ENCODE assay signal across 24 mouse cellular contexts in the genomic region with DNA sequence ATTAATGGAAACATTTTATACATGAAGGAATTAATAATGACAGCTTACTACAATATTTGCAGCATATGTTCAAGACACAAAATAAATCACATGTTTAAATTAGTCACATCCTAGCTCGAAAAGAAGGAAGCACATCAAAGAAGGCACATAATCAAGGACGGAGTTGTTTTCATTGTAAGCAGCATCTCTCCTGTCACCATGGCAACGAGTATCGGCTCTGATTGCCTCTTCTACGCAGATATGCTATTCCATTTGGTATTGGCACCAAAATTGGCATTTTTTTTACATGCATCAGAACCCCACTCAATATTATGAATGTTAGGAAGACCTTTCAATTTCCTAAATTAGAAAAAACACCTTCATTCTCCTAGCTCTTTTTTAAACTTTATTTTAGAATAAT. TPM values are rescaled to one million over a fixed set of nuclear protein-coding genes. Genes with fewer than 3 reads are reported as not detected.
DNase-seq lines count a peak whose midpoint lies in the region; ATAC-seq lines count a peak whose summit lies in the region.
"Had no signal": no experiment of that assay in that cellular context is flagged by ENCODE, and none has a peak within 500 bp of the region (broad histone marks: within the 10 kb centered on the region; RNA-seq: fewer than 3 reads in every experiment).

No protein-coding gene starts in this region.

- H3K27ac ChIP-seq in hindbrain, embryonic 11.5 days (ENCODE audit: low read depth, low read length), result no peak overlapping the region
- H3K27ac ChIP-seq in hindbrain, embryonic 13.5 days, result no peak overlapping the region
- H3K27ac ChIP-seq in midbrain, embryonic 15.5 days, result no peak overlapping the region
- no peak overlapping the region for H3K27ac ChIP-seq in midbrain, embryonic 10.5 days (replicated peaks)
- H3K27ac ChIP-seq: heart, adult 2 months; heart, embryonic 15.5 days; left cerebral cortex, adult 2 months; limb, embryonic 10.5 days had no signal

- WGBS in hindbrain, embryonic 11.5 days, result 53% methylated on average over 5 of the region's 5 CpGs
- WGBS in hindbrain, embryonic 13.5 days, result 39% methylated on average over 5 of the region's 5 CpGs
- 28% methylated on average over 5 of the region's 5 CpGs for WGBS in midbrain, embryonic 15.5 days
- WGBS in midbrain, embryonic 10.5 days, result 57% methylated on average over 5 of the region's 5 CpGs

- no peaks in the 10 kb centered on the region for H3K27me3 ChIP-seq in hindbrain, embryonic 11.5 days (ENCODE audit: control insufficient read depth, insufficient read depth, low read length)
- no peaks in the 10 kb centered on the region for H3K27me3 ChIP-seq in hindbrain, embryonic 13.5 days
- H3K27me3 ChIP-seq in midbrain, embryonic 15.5 days (replicated peaks), result no peaks in the 10 kb centered on the region
- H3K27me3 ChIP-seq in midbrain, embryonic 10.5 days (ENCODE audit: low read depth, poor library complexity, severe bottlenecking), result no peaks in the 10 kb centered on the region
- H3K27me3 ChIP-seq: heart, embryonic 15.5 days had no signal

- H3K36me3 ChIP-seq in hindbrain, embryonic 11.5 days (ENCODE audit: control insufficient read depth, insufficient read depth, low read length), result no peaks in the 10 kb centered on the region
- no peaks in the 10 kb centered on the region for H3K36me3 ChIP-seq in hindbrain, embryonic 13.5 days
- H3K36me3 ChIP-seq in midbrain, embryonic 15.5 days (replicated peaks), result no peaks in the 10 kb centered on the region
- no peaks in the 10 kb centered on the region for H3K36me3 ChIP-seq in midbrain, embryonic 10.5 days
- H3K36me3 ChIP-seq: heart, embryonic 15.5 days; limb, embryonic 10.5 days had no signal

- H3K4me2 ChIP-seq in hindbrain, embryonic 11.5 days (replicated peaks; ENCODE audit: low read depth, low read length), result no peak overlapping the region
- no peak overlapping the region for H3K4me2 ChIP-seq in hindbrain, embryonic 13.5 days
- H3K4me2 ChIP-seq in midbrain, embryonic 15.5 days, result no peak overlapping the region
- H3K4me2 ChIP-seq: heart, embryonic 15.5 days had no signal

- no peaks in the 10 kb centered on the region for H3K4me1 ChIP-seq in hindbrain, embryonic 11.5 days (replicated peaks; ENCODE audit: control insufficient read depth, insufficient read depth, low read length)
- H3K4me1 ChIP-seq in hindbrain, embryonic 13.5 days (replicated peaks), result no peaks in the 10 kb centered on the region
- no peaks in the 10 kb centered on the region for H3K4me1 ChIP-seq in midbrain, embryonic 15.5 days
- no peaks in the 10 kb centered on the region for H3K4me1 ChIP-seq in midbrain, embryonic 10.5 days
- H3K4me1 ChIP-seq: heart, embryonic 15.5 days; limb, embryonic 10.5 days had no signal

- H3K4me3 ChIP-seq in hindbrain, embryonic 11.5 days (ENCODE audit: low read depth, low read length), result no peak overlapping the region
- H3K4me3 ChIP-seq in hindbrain, embryonic 13.5 days, result no peak overlapping the region
- H3K4me3 ChIP-seq in midbrain, embryonic 15.5 days, result no peak overlapping the region
- no peak overlapping the region for H3K4me3 ChIP-seq in midbrain, embryonic 10.5 days
- H3K4me3 ChIP-seq: erythroblast, embryonic 14.5 days; heart, adult 2 months; heart, embryonic 15.5 days; left cerebral cortex, adult 2 months; limb, embryonic 10.5 days; myocyte had no signal

- H3K9me3 ChIP-seq in hindbrain, embryonic 11.5 days (ENCODE audit: control insufficient read depth, low read length), result no peaks in the 10 kb centered on the region
- no peaks in the 10 kb centered on the region for H3K9me3 ChIP-seq in hindbrain, embryonic 13.5 days
- no peaks in the 10 kb centered on the region for H3K9me3 ChIP-seq in midbrain, embryonic 15.5 days
- H3K9me3 ChIP-seq in midbrain, embryonic 10.5 days (replicated peaks), result no peaks in the 10 kb centered on the region
- H3K9me3 ChIP-seq: heart, embryonic 15.5 days; limb, embryonic 10.5 days had no signal

- ATAC-seq in hindbrain, embryonic 11.5 days (ENCODE audit: low FRiP score), result no peak
- ATAC-seq in hindbrain, embryonic 13.5 days (ENCODE audit: low FRiP score), result no peak
- ATAC-seq in midbrain, embryonic 15.5 days (replicated peaks), result 0 out of 2 replicates have a peak, but pooled peaks have one; percentile 58
- ATAC-seq: liver, postnatal 0 days had no signal

- peak; percentile 4 for DNase-seq in hindbrain, embryonic 11.5 days (ENCODE audit: low spot score)
- no peak for DNase-seq in midbrain, embryonic 10.5 days (ENCODE audit: low spot score)
- peak; percentile 8 for DNase-seq in embryo, embryonic 11 days
- DNase-seq in layer of hippocampus, adult 9-11 months, result peak; percentile 64
- no peak for DNase-seq in retina, postnatal 1 day
- no peak for DNase-seq in lung, postnatal 4 days
- DNase-seq: cerebellum, adult 9-10 months; gastrocnemius, postnatal 25 days; heart, adult 2 months; heart, postnatal 4 days; kidney, adult 9 months; kidney, postnatal 25 days; liver, postnatal 0 days; lung, postnatal 14 days; right cerebral cortex, postnatal 25 days; thymus, adult 18-20 months; thymus, postnatal 4 days had no signal

- H3K9ac ChIP-seq in hindbrain, embryonic 11.5 days (ENCODE audit: low read depth, low read length), result no peak overlapping the region
- H3K9ac ChIP-seq in hindbrain, embryonic 13.5 days, result no peak overlapping the region
- no peak overlapping the region for H3K9ac ChIP-seq in midbrain, embryonic 15.5 days
- H3K9ac ChIP-seq: heart, embryonic 15.5 days; liver, postnatal 0 days had no signal

RNA-seq across cellular contexts. Expression of a gene that starts 59.5 kb away (rescaled TPM):
- 9.0 and 10.9 TPM in 2 replicates for polyA plus RNA-seq in hindbrain, embryonic 11.5 days (2014; fragmentation: Nextera tagmentation; extraction: Ambion mirVana)
- polyA plus RNA-seq in hindbrain, embryonic 13.5 days (2015; fragmentation: Nextera tagmentation; extraction: Ambion mirVana), result 7.5 and 7.8 TPM in 2 replicates
- polyA plus RNA-seq in midbrain, embryonic 15.5 days (2015; fragmentation: Nextera tagmentation; extraction: Ambion mirVana), result 8.9 and 9.2 TPM in 2 replicates
- 7.3 and 7.8 TPM in 2 replicates for polyA plus RNA-seq in midbrain, embryonic 10.5 days (2016; fragmentation: Nextera tagmentation; extraction: Ambion mirVana)

Comparison
In these comparisons a context has a peak if more than half of its experiments do, and no peak if none do; other contexts are left out.
1. DNase-seq: peak in hindbrain, embryonic 11.5 days (single experiment), embryo, embryonic 11 days (single experiment) and layer of hippocampus, adult 9-11 months (single experiment); none in midbrain, embryonic 10.5 days (single experiment), retina, postnatal 1 day (single experiment) and lung, postnatal 4 days (0 of 2).